Mouse (Mus musculus): Measurements from ENCODE around the gene Capn12. TPM values are rescaled to one million over a fixed set of nuclear protein-coding genes. Genes with fewer than 3 reads are reported as not detected.

The Capn12 gene
- 1 to 10 TPM in 3 of 4 experiments, under 1 TPM in 1; 0.41 to 2.3 (median 1.3) TPM for total RNA-seq (2022)

GRCm38 (mm10) chr7:28881199-28881598, at the start of gene Capn12:
Capn12 (plus strand) TSS chr7:28881422.
- DNase-seq (ENCODE audit: low spot score in 2 of 2): no peak

GRCm38 (mm10) chr7:28832137-28832536, 49.1 kb upstream of the Capn12 start:
- no peak for DNase-seq (ENCODE audit: low spot score in 2 of 2)

- DNase-seq (ENCODE audit: low spot score in 2 of 2): no peak
Measured at GRCm38 (mm10) chr7:28833723-28834347, 47.4 kb upstream of the Capn12 start, which contains the start of gene Lgals4. Lgals4 (plus strand) TSS chr7:28833854.

GRCm38 (mm10) chr7:28836936-28837335, 44.3 kb upstream of the Capn12 start:
- no peak for DNase-seq (ENCODE audit: low spot score in 2 of 2)

- no peak for DNase-seq (ENCODE audit: low spot score in 2 of 2)
Measured at GRCm38 (mm10) chr7:28838331-28838730, 42.9 kb upstream of the Capn12 start.

- DNase-seq (ENCODE audit: low spot score in 2 of 2): no peak
Measured at GRCm38 (mm10) chr7:28847273-28847672, 33.9 kb upstream of the Capn12 start.

- no peak for DNase-seq (ENCODE audit: low spot score in 2 of 2)
Measured at GRCm38 (mm10) chr7:28849700-28850236, 31.5 kb upstream of the Capn12 start.

GRCm38 (mm10) chr7:28850642-28851041, 30.6 kb upstream of the Capn12 start:
- DNase-seq (ENCODE audit: low spot score in 2 of 2): no peak

- no peak for DNase-seq (ENCODE audit: low spot score in 2 of 2)
Measured at GRCm38 (mm10) chr7:28859953-28860352, 21.3 kb upstream of the Capn12 start.

GRCm38 (mm10) chr7:28860898-28861297, 20.3 kb upstream of the Capn12 start:
- no peak for DNase-seq (ENCODE audit: low spot score in 2 of 2)

- DNase-seq (ENCODE audit: low spot score in 2 of 2): peak; percentile 43 to 79
Measured at GRCm38 (mm10) chr7:28862817-28863499, 18.3 kb upstream of the Capn12 start.

GRCm38 (mm10) chr7:28863540-28863939, 17.7 kb upstream of the Capn12 start, which contains the start of gene Lgals7:
Lgals7 (plus strand) TSS chr7:28863853.
- no peak for DNase-seq (ENCODE audit: low spot score in 2 of 2)

- DNase-seq (ENCODE audit: low spot score in 2 of 2): no peak
Measured at GRCm38 (mm10) chr7:28864288-28864750, 16.9 kb upstream of the Capn12 start.

GRCm38 (mm10) chr7:28865481-28866300, 15.5 kb upstream of the Capn12 start:
- peak; percentile 80 to 86 for DNase-seq (ENCODE audit: low spot score in 2 of 2)

- no peak for DNase-seq (ENCODE audit: low spot score in 2 of 2)
Measured at GRCm38 (mm10) chr7:28866769-28867507, 14.3 kb upstream of the Capn12 start.

- DNase-seq (ENCODE audit: low spot score in 2 of 2): peak in 1 of 2 experiments; percentile 43
Measured at GRCm38 (mm10) chr7:28867508-28868340, 13.5 kb upstream of the Capn12 start.

GRCm38 (mm10) chr7:28870901-28871664, 10.1 kb upstream of the Capn12 start:
- no peak for DNase-seq (ENCODE audit: low spot score in 2 of 2)

- DNase-seq (ENCODE audit: low spot score in 2 of 2): no peak
Measured at GRCm38 (mm10) chr7:28874565-28874964, 6.7 kb upstream of the Capn12 start.

- no peak for DNase-seq (ENCODE audit: low spot score in 2 of 2)
Measured at GRCm38 (mm10) chr7:28876099-28876498, 5.1 kb upstream of the Capn12 start.

All from left cerebral cortex, adult 8-10 months (tissue).